Mouse (Mus musculus) stomach, embryonic 16.5 days (tissue): ENCODE measurements around the gene Slfn3. TPM values are rescaled to one million over a fixed set of nuclear protein-coding genes. Genes with fewer than 3 reads are reported as not detected.
"Not testable (repeated sequence)": the region's sequence is repeated elsewhere in the genome, so short reads cannot be mapped to it uniquely, and the experiment has no call there.

Experiments used
- ATAC-seq: fragments of 200-750 bp; cut with Nextera tagmentation; 2 replicates; pipeline ENCODE4 v1.8.0; 2017; ENCODE audit warnings: moderate number of reproducible peaks, moderate TSS enrichment; ENCODE audit not compliant: insufficient read depth, low FRiP score
- H3K27ac ChIP-seq: fragments of 300-500 bp; sonication (generic); 2 replicates; pipeline ENCODE4 v1.5.1; 2014; ENCODE audit warnings: low read length
- H3K27me3 ChIP-seq: fragments of 300-500 bp; sonication (generic); 2 replicates; pipeline ENCODE4 v1.6.1; 2014; ENCODE audit warnings: low read length, control low read depth, mixed read lengths; ENCODE audit not compliant: control insufficient read depth, insufficient read depth
- H3K36me3 ChIP-seq: fragments of 300-500 bp; sonication (generic); 2 replicates; pipeline ENCODE4 v1.6.1; 2014; ENCODE audit warnings: low read length; ENCODE audit not compliant: control insufficient read depth, insufficient read depth
- H3K4me1 ChIP-seq: fragments of 300-500 bp; sonication (generic); 2 replicates; pipeline ENCODE4 v1.6.1; 2014; ENCODE audit warnings: low read length, control low read depth, mixed read lengths; ENCODE audit not compliant: control insufficient read depth, insufficient read depth
- H3K4me2 ChIP-seq: fragments of 300-500 bp; sonication (generic); 2 replicates; pipeline ENCODE4 v1.6.1; 2014; ENCODE audit warnings: low read depth, low read length, mixed read lengths
- H3K4me3 ChIP-seq: fragments of 300-500 bp; sonication (generic); replicated peaks from 2 replicates; pipeline ENCODE4 v1.5.1; 2014; ENCODE audit warnings: mild to moderate bottlenecking, low read length
- H3K9ac ChIP-seq: fragments of 300-500 bp; sonication (generic); 2 replicates; pipeline ENCODE4 v1.6.1; 2014; ENCODE audit warnings: low read length
- H3K9me3 ChIP-seq: fragments of 300-500 bp; sonication (generic); replicated peaks from 2 replicates; pipeline ENCODE4 v1.6.1; 2016; ENCODE audit warnings: low read length, control low read depth; ENCODE audit not compliant: control insufficient read depth
- WGBS: fragments of 180-500 bp; shearing (Covaris S2); extraction: QIAGEN DNeasy Blood & Tissue Kit; methylation state at CpG from one replicate; pipeline ENCODE4 v1.1.7; 2014; 5-methylcytosine and 5-hydroxymethylcytosine counted together
- polyA plus RNA-seq: library from polyadenylated mRNA; unstranded; fragments of >200 nt; fragmentation: Nextera tagmentation; extraction: Ambion mirVana; gene quantifications from 2 replicates; pipeline ENCODE4 v1.2.1, GENCODE M21; 2015

The Slfn3 gene
- 0.80 and 1.0 TPM in 2 replicates for polyA plus RNA-seq

GRCm38 (mm10) chr11:83191134-83191893 lies at the start of gene Slfn3:
TSS of gene Slfn3 (plus strand) at chr11:83191330.
- 71% methylated on average over 12 of the region's 12 CpGs for WGBS
- no peak for ATAC-seq

DNA sequence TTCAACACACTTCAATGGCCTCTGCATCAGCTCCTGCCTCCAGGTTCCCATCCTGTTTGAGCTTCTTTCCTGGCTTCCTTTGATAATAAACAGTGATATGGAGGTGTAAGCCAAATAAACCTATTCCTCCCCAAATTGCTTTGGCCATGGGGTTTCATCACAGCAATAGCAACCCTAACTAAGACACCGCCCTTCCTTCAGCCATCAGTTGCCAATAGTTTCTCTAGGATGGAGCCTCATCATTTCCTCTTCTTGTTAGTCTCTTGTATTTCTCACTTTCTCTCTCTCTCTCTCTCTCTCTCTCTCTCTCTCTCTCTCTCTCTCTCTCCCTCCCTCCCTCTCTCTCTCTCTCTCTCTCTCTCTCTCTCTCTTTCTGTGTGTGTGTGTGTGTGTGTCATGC lies 42.2 kb upstream of the Slfn3 start:
- not testable (repeated sequence) for H3K9ac ChIP-seq, H3K4me2 ChIP-seq, H3K27me3 ChIP-seq, H3K27ac ChIP-seq, H3K4me1 ChIP-seq, ATAC-seq, H3K36me3 ChIP-seq, H3K9me3 ChIP-seq, H3K4me3 ChIP-seq
- no CpG with 5 or more reads among the region's 1 CpGs for WGBS

More at GRCm38 (mm10) chr11:83191134-83191893, at the start of gene Slfn3:
- no peaks in the 10 kb centered on the region for H3K36me3 ChIP-seq
- H3K9me3 ChIP-seq, result no peaks in the 10 kb centered on the region
- no peak within 1 kb of the TSS for H3K9ac ChIP-seq
- no peaks in the 10 kb centered on the region for H3K4me1 ChIP-seq
- no peaks in the 10 kb centered on the region for H3K27me3 ChIP-seq
- 0 out of 2 replicates have a peak within 1 kb of the TSS, but pooled peaks have one; percentile 21 for H3K4me2 ChIP-seq
- peak within 1 kb of the TSS; percentile 12; the same call in 1 of the 2 replicates for H3K4me3 ChIP-seq
- no peak within 1 kb of the TSS for H3K27ac ChIP-seq

DNA sequence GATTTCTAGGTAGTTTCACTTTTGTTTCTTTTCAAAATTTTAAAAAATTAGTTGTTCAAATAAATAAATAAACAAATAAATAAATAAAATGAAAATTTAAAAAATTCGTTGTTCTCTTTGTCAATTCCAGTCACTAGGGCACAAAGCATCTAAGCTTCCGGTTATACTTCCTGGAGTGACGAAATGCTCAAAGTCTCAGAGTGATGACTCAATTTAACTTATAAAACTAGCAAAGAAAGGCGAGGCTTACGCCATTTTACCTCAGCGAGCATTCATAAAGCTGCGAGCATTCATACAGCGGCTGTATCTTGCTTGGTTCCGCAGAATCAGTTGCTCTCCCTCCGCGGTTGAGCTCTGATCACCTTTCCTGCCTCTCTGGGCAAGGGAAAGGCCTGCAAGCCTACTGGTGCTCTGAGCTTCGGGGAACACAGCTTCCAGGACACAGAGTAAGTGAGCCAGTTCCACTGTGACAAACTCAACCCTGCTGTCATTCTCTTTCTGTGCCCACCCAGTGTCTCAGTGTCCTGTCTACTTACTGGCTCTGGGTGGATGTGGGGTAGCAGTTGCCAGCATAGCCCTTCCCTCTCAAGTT lies 16.1 kb upstream of the Slfn3 start, which contains the start of gene Slfn4:
Gene Slfn4, plus strand, starts transcription at position 239 of the 592 bp plus-strand sequence.
- WGBS, result 78% methylated on average over 12 of the region's 12 CpGs
- H3K9ac ChIP-seq, result no peak within 1 kb of the TSS
- H3K9me3 ChIP-seq, result no peaks in the 10 kb centered on the region
- no peak within 1 kb of the TSS for H3K27ac ChIP-seq
- H3K36me3 ChIP-seq, result no peaks in the 10 kb centered on the region
- H3K4me3 ChIP-seq, result no peak within 1 kb of the TSS
- no peak within 1 kb of the TSS for H3K4me2 ChIP-seq
- no peaks in the 10 kb centered on the region for H3K27me3 ChIP-seq
- H3K4me1 ChIP-seq, result no peaks in the 10 kb centered on the region
- no peak for ATAC-seq

- Histone ChIP-seq H3K4me3 (no peak overlapping the region), H3K9ac (no peak overlapping the region), H3K4me2 (0 out of 2 replicates have a peak overlapping the region, but pooled peaks have one; percentile 21), H3K27me3 (no peaks in the 10 kb centered on the region), H3K4me1 (no peaks in the 10 kb centered on the region), H3K27ac (no peak overlapping the region), H3K9me3 (no peaks in the 10 kb centered on the region), H3K36me3 (no peaks in the 10 kb centered on the region)
- ATAC-seq, result no peak
- WGBS, result 49% methylated on average over 3 of the region's 3 CpGs
These were observed 871 bp downstream of the Slfn3 start for GRCm38 (mm10) chr11:83192001-83192400.

- no peaks in the 10 kb centered on the region for H3K36me3 ChIP-seq
- H3K9me3 ChIP-seq, result no peaks in the 10 kb centered on the region
- no peak for ATAC-seq
- H3K4me1 ChIP-seq, result no peaks in the 10 kb centered on the region
- no peak overlapping the region for H3K4me3 ChIP-seq
- H3K27me3 ChIP-seq, result no peaks in the 10 kb centered on the region
- no peak overlapping the region for H3K4me2 ChIP-seq
- no peak overlapping the region for H3K27ac ChIP-seq
- H3K9ac ChIP-seq, result no peak overlapping the region
These were observed 13.9 kb downstream of the Slfn3 start for GRCm38 (mm10) chr11:83205002-83205401.

- no peak for ATAC-seq
- Histone ChIP-seq H3K4me3 (no peak overlapping the region), H3K9me3 (no peaks in the 10 kb centered on the region), H3K27me3 (no peaks in the 10 kb centered on the region), H3K4me2 (no peak overlapping the region), H3K36me3 (no peaks in the 10 kb centered on the region), H3K9ac (no peak overlapping the region), H3K4me1 (no peaks in the 10 kb centered on the region), H3K27ac (no peak overlapping the region)
- 74% methylated on average over 1 of the region's 1 CpGs for WGBS
These were observed 25.0 kb downstream of the Slfn3 start for GRCm38 (mm10) chr11:83216119-83216518.

DNA sequence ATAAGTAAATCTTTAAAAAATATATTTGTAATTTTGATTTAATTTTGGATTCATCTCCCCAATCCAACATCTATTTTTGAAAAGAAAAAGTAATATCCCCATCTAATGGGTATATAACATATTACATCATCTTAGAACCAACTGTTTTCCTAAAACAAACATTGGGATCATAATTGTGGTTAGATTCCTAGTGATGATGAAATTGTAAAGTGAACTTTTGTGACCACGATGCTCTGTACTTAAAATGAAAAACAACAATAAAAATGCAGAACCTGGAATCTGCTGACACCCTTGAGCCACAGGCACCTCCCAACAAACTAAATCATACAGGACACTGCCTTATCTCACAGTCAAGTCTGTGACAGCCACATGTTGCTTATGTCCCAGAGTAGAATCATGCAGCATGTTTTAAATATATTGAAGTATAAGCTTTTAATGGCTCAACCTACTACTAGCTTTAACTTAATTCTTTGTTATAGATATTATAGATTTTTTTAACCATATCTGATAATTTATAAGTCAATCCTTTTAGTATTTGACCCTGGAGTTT lies 30.3 kb downstream of the Slfn3 start:
- Histone ChIP-seq H3K4me3 (no peak overlapping the region), H3K4me2 (no peak overlapping the region), H3K9me3 (no peaks in the 10 kb centered on the region), H3K27me3 (no peaks in the 10 kb centered on the region), H3K27ac (no peak overlapping the region), H3K9ac (no peak overlapping the region), H3K36me3 (no peaks in the 10 kb centered on the region), H3K4me1 (no peaks in the 10 kb centered on the region)
- no peak for ATAC-seq
- WGBS, result 87% methylated on average over 1 of the region's 1 CpGs

GRCm38 (mm10) chr11:83223367-83223766 lies 32.2 kb downstream of the Slfn3 start:
- H3K4me2 ChIP-seq, result no peak overlapping the region
- no peaks in the 10 kb centered on the region for H3K36me3 ChIP-seq
- no peak for ATAC-seq
- 0 out of 2 replicates have a peak overlapping the region, but pooled peaks have one; percentile 5 for H3K4me3 ChIP-seq
- no peaks in the 10 kb centered on the region for H3K9me3 ChIP-seq
- H3K27ac ChIP-seq, result no peak overlapping the region
- H3K4me1 ChIP-seq, result no peaks in the 10 kb centered on the region
- H3K27me3 ChIP-seq, result no peaks in the 10 kb centered on the region
- 73% methylated on average over 7 of the region's 7 CpGs for WGBS
- H3K9ac ChIP-seq, result no peak overlapping the region

DNA sequence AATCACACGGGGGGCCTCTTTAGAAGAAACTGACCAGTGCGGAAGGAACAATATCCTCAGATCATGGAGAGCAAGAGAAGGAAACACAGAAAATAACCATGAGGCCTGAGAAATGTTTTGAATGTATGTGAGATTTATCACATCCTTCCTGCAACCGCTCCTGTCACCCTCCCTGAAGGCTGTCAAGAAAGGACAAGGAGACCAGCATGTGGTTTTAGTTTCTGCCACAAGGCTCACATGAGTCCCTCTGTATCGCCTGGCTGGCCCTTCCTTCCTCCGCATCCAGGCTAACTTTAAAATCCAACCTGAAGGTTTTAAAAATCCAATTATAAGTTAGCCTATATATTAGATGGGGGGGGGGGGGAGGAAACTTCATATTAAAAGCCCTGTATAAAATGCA lies 32.7 kb downstream of the Slfn3 start:
- H3K4me2 ChIP-seq, H3K9me3 ChIP-seq, H3K36me3 ChIP-seq, H3K27me3 ChIP-seq, H3K9ac ChIP-seq, ATAC-seq, H3K27ac ChIP-seq, H3K4me1 ChIP-seq: not testable (repeated sequence)
- 75% methylated on average over 5 of the region's 5 CpGs for WGBS
- 0 out of 2 replicates have a peak overlapping the region, but pooled peaks have one; percentile 5 for H3K4me3 ChIP-seq
